Mouse (Mus musculus): ENCODE results near the gene Ada.

- TF ChIP-seq CTCF (conservative IDR thresholded peaks at IDR 0.05; ENCODE audit: insufficient read depth, insufficient read length, low read depth, low read length) (no peak), POLR2A (IDR thresholded peaks at IDR 0.05; ENCODE audit: low read depth, low read length) (no peak)
Observed at GRCm38 (mm10) chr2:163777061-163777460, 27.0 kb upstream of the Ada start.
